Mouse (Mus musculus) megakaryocyte, embryonic 14.5 days (primary cell): ENCODE measurements around the gene Rps5.

ENCODE experiments used
- FLI1 ChIP-seq: IDR thresholded peaks from 2 replicates; pipeline ENCODE4 v1.6.1; 2012; ENCODE audit warnings: low read length, inconsistent platforms, mixed read lengths
- GATA1 ChIP-seq: IDR thresholded peaks from 3 replicates; pipeline ENCODE4 v1.6.1; 2012; ENCODE audit warnings: mixed read lengths, low read length, inconsistent platforms, borderline replicate concordance

GRCm38 (mm10) chr7:12903623-12904022 lies 18.5 kb upstream of the Rps5 start:
- TF ChIP-seq GATA1: no peak
- TF ChIP-seq FLI1: no peak
